Mouse (Mus musculus): ENCODE measurements around the gene Ndufs6. TPM values are rescaled to one million over a fixed set of nuclear protein-coding genes. Genes with fewer than 3 reads are reported as not detected.

Ndufs6 gene
- polyA plus RNA-seq, 2 experiments = 158 to 302 TPM

DNA sequence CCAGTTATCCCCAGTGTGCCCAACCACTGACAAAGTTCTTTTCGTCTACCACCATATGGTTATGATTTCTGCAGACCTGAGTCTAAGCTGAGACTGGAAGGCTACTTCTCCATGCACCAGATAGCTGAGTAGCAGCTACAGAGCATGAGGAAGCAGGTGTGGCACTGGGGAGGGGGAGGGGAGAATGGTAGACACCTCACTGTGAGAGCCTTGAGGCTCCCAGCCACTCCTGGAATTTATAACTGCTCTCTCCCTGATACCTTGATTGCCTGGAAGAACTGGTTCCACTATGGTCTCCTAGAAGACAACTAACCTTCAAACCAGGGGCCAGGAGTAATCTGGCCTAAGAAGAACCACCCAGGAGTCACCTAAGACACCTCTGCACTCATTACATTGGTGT is 49.1 kb downstream of the Ndufs6 start:
- H3K27me3 ChIP-seq (ENCODE audit: control insufficient read depth, insufficient read depth, low read length) = peaks cover 1% of the 10 kb centered on the region
- DNase-seq (ENCODE audit: low read depth in 3 of 3, low spot score in 3 of 3) = no peak
- TF ChIP-seq CTCF (IDR thresholded peaks at IDR 0.05; ENCODE audit: low read depth) (no peak), EP300 (IDR thresholded peaks at IDR 0.05; ENCODE audit: low read depth) (no peak)
- no peak for ATAC-seq (ENCODE audit: insufficient read depth)
- H3K9ac ChIP-seq (replicated peaks) = no peak overlapping the region
- no peak overlapping the region for H3K4me3 ChIP-seq (ENCODE audit: insufficient read depth in 1 of 2, low read depth in 2 of 2, low read length in 2 of 2)
- WGBS (ENCODE audit: insufficient replicate concordance) = 42% methylated on average over 1 of the region's 1 CpGs
- no peaks in the 10 kb centered on the region for H3K4me1 ChIP-seq (replicated peaks; ENCODE audit: control insufficient read depth in 2 of 2, insufficient read depth in 2 of 2, low read length in 1 of 2)
- no peak overlapping the region for H3K27ac ChIP-seq
- H3K4me2 ChIP-seq (ENCODE audit: low read depth) = no peak overlapping the region
- H3K36me3 ChIP-seq (replicated peaks; ENCODE audit: control insufficient read depth, insufficient read depth, low read depth) = no peaks in the 10 kb centered on the region
- H3K9me3 ChIP-seq (ENCODE audit: control insufficient read depth, low read length) = no peaks in the 10 kb centered on the region

DNA sequence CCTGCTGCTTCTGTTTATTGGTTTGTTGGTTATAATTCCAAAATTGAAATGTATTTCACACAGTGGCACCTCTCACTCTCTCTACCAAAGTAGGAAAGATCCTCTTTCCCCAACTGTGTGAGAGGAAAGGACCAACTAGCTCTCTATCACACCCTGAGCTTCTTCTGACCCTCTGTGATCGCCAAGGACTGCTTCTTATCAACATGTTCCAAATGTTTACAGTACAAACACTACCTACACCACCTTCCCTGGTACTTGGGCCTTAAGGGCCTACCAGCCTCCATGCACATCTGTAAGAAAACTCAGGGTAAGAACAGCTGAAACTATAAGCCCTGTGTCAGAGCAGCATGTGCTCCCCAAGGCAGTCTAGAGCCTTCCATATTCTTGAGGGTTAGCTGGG is 50.5 kb downstream of the Ndufs6 start:
- Histone ChIP-seq H3K9ac (replicated peaks) (no peak overlapping the region), H3K27me3 (ENCODE audit: control insufficient read depth, insufficient read depth, low read length) (peaks cover 15% of the 10 kb centered on the region), H3K36me3 (replicated peaks; ENCODE audit: control insufficient read depth, insufficient read depth, low read depth) (no peaks in the 10 kb centered on the region), H3K4me3 (ENCODE audit: insufficient read depth in 1 of 2, low read depth in 2 of 2, low read length in 2 of 2) (no peak overlapping the region), H3K4me1 (replicated peaks; ENCODE audit: control insufficient read depth in 2 of 2, insufficient read depth in 2 of 2, low read length in 1 of 2) (no peaks in the 10 kb centered on the region), H3K4me2 (ENCODE audit: low read depth) (no peak overlapping the region), H3K9me3 (ENCODE audit: control insufficient read depth, low read length) (no peaks in the 10 kb centered on the region), H3K27ac (no peak overlapping the region)
- TF ChIP-seq CTCF (IDR thresholded peaks at IDR 0.05; ENCODE audit: low read depth) (no peak), EP300 (IDR thresholded peaks at IDR 0.05; ENCODE audit: low read depth) (no peak)
- 14% methylated on average over 1 of the region's 1 CpGs for WGBS (ENCODE audit: insufficient replicate concordance)
- DNase-seq (ENCODE audit: low read depth in 3 of 3, low spot score in 3 of 3) = no peak
- no peak for ATAC-seq (ENCODE audit: insufficient read depth)

- Histone ChIP-seq H3K9ac (replicated peaks) (no peak overlapping the region), H3K4me3 (ENCODE audit: insufficient read depth in 1 of 2, low read depth in 2 of 2, low read length in 2 of 2) (no peak overlapping the region), H3K9me3 (ENCODE audit: control insufficient read depth, low read length) (no peaks in the 10 kb centered on the region), H3K27ac (no peak overlapping the region), H3K27me3 (ENCODE audit: control insufficient read depth, insufficient read depth, low read length) (peaks cover 20% of the 10 kb centered on the region), H3K4me1 (replicated peaks; ENCODE audit: control insufficient read depth in 2 of 2, insufficient read depth in 2 of 2, low read length in 1 of 2) (no peaks in the 10 kb centered on the region), H3K4me2 (ENCODE audit: low read depth) (no peak overlapping the region), H3K36me3 (replicated peaks; ENCODE audit: control insufficient read depth, insufficient read depth, low read depth) (no peaks in the 10 kb centered on the region)
- ATAC-seq (ENCODE audit: insufficient read depth) (no peak), DNase-seq (ENCODE audit: low read depth in 3 of 3, low spot score in 3 of 3) (no peak)
- TF ChIP-seq EP300 (IDR thresholded peaks at IDR 0.05; ENCODE audit: low read depth) (no peak), CTCF (IDR thresholded peaks at IDR 0.05; ENCODE audit: low read depth) (no peak)
- 48% methylated on average over 6 of the region's 6 CpGs for WGBS (ENCODE audit: insufficient replicate concordance)
These were observed 51.0 kb downstream of the Ndufs6 start for GRCm38 (mm10) chr13:73277361-73277760.

DNA sequence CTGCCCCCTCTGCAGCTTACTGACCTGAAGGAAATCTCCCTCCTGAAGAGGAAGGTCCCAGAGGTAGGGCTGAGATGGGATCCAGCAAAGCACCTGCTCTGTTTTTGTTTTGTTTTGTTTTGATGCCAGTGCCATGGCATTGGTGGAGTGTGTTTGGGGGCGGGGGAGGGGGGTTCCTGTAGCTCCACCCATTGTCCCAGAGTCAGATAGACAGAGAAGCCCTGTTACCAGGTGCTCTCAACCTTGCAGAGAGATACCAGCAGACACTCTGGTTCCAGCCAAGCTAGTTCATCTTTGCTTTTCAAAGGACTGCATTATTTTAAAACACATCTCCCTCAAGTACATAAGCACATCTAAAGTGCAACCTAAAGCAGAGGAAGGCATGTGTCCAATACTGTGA is 54.8 kb downstream of the Ndufs6 start:
- Histone ChIP-seq H3K4me3 (ENCODE audit: insufficient read depth in 1 of 2, low read depth in 2 of 2, low read length in 2 of 2) (no peak overlapping the region), H3K4me1 (replicated peaks; ENCODE audit: control insufficient read depth in 2 of 2, insufficient read depth in 2 of 2, low read length in 1 of 2) (no peaks in the 10 kb centered on the region), H3K9ac (replicated peaks) (no peak overlapping the region), H3K27me3 (ENCODE audit: control insufficient read depth, insufficient read depth, low read length) (peaks cover 58% of the 10 kb centered on the region), H3K36me3 (replicated peaks; ENCODE audit: control insufficient read depth, insufficient read depth, low read depth) (no peaks in the 10 kb centered on the region), H3K4me2 (ENCODE audit: low read depth) (no peak overlapping the region), H3K27ac (no peak overlapping the region), H3K9me3 (ENCODE audit: control insufficient read depth, low read length) (no peaks in the 10 kb centered on the region)
- ATAC-seq (ENCODE audit: insufficient read depth) = no peak
- DNase-seq (ENCODE audit: low read depth in 3 of 3, low spot score in 3 of 3) = no peak
- no peak for TF ChIP-seq EP300 (IDR thresholded peaks at IDR 0.05; ENCODE audit: low read depth)
- no peak for TF ChIP-seq CTCF (IDR thresholded peaks at IDR 0.05; ENCODE audit: low read depth)
- 10% methylated on average over 1 of the region's 1 CpGs for WGBS (ENCODE audit: insufficient replicate concordance)

- ATAC-seq (ENCODE audit: insufficient read depth) (no peak), DNase-seq (ENCODE audit: low read depth in 3 of 3, low spot score in 3 of 3) (no peak)
- Histone ChIP-seq H3K9me3 (ENCODE audit: control insufficient read depth, low read length) (no peaks in the 10 kb centered on the region), H3K27ac (no peak overlapping the region), H3K27me3 (ENCODE audit: control insufficient read depth, insufficient read depth, low read length) (peaks cover 65% of the 10 kb centered on the region), H3K4me3 (ENCODE audit: insufficient read depth in 1 of 2, low read depth in 2 of 2, low read length in 2 of 2) (no peak overlapping the region), H3K4me2 (ENCODE audit: low read depth) (no peak overlapping the region), H3K4me1 (replicated peaks; ENCODE audit: control insufficient read depth in 2 of 2, insufficient read depth in 2 of 2, low read length in 1 of 2) (no peaks in the 10 kb centered on the region), H3K36me3 (replicated peaks; ENCODE audit: control insufficient read depth, insufficient read depth, low read depth) (no peaks in the 10 kb centered on the region), H3K9ac (replicated peaks) (no peak overlapping the region)
- no peak for TF ChIP-seq CTCF (IDR thresholded peaks at IDR 0.05; ENCODE audit: low read depth)
- no peak for TF ChIP-seq EP300 (IDR thresholded peaks at IDR 0.05; ENCODE audit: low read depth)
These were observed 55.5 kb downstream of the Ndufs6 start for GRCm38 (mm10) chr13:73272794-73273282.
